Mouse (Mus musculus) cerebellum, postnatal 4 days (tissue): ENCODE data around the gene Gm49320.

Experiments used
- DNase-seq, 2 experiments: peaks; one replicate each; pipeline ENCODE4 v3.0.0; 2022; ENCODE audit warnings: low spot score in 2 of 2, mixed read lengths in 1 of 2

Gm49320 gene

DNA sequence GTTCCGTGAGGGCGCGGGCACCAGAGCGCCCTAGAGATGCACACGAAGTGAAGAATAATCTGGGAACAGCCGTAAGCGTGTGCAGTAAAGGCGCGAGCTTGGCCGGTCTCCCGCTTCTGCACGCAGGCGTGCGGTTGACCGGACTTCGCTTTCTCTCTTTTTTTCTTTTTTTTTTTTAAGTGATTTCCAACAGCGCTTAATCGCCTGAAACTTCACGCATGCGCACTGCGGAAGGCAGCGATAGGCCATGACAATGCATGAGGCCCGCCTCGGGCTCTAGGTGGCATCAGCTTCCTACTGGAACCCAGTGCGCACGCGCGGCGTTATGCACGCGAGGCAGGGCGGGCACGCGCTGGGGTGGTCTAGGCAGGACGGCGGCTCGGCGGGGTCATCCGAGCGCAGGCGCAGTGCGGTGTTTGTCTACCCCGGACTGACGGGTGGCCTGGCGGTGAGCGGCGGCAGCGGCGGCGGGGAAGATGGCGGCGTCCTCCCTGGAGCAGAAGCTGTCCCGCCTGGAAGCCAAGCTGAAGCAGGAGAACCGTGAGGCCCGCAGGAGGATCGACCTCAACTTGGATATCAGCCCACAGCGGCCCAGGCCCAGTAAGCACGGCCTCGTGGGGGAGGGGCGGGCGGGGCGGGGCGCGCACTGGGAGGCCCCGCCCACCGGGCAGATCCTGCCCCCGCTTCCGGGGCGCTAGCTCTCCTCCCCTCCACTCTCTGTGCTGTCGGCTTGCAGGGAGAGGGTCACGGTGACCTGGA is at the start of gene Gm49320, which contains the start of gene Map2k7:
Gene Gm49320, plus strand, starts transcription at position 432 of the 759 bp plus-strand sequence.
Gene Map2k7, plus strand, starts transcription at position 307 of the 759 bp plus-strand sequence.
- DNase-seq, result peak; percentile 100

DNA sequence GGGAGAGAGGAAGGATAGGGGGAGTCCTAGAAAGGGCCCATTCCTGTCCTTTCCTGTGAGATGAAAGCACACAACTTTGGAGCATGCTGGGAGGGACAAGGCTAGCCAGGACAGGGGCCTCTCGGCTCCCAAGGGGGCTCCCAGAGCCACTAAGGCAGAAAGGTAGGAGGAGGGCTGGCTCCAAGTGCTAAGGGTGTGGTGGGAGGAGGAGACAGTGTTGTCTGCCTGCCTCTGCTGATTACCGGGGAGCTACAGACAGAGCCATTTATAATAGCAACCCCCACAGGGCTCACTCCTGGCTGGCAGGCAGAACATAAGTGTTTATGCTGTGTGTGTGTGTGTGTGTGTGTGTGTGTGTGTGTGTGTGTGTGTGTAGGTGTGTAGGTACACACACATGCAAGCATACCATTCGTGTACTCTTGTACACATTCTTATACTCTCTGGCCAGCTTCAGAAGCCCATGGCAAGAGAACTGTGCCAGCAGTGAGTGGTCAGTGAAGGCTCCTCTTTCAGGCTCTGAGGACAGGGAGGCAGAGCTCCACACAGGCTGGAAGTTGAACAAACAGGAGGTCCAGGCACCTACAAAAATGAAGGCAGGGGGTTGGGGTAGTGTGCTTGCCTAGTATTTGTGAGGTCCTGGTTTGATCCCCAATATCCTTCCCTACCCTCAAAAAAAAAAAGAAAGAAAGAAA is 49.5 kb upstream of the Gm49320 start:
- no peak for DNase-seq

DNA sequence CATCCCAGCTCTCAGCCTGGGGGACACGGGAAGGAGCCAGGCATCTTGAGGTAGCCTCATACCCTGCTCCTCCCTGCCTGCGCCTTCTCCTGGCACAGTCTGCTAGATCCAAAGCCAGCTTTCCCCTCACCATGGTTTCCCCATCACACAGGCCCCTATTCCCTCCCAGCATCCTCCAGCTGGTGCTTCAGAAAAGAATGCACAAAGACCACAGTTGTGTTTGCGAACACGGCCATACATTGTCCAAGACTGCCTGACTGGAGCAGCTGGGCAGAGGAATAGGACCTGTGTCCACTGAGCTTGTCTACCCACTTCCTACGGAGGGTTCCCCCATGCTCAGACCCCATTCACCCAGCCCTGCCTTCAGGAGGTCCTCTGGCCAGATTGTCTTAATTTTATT is 46.4 kb upstream of the Gm49320 start:
- no peak for DNase-seq

DNA sequence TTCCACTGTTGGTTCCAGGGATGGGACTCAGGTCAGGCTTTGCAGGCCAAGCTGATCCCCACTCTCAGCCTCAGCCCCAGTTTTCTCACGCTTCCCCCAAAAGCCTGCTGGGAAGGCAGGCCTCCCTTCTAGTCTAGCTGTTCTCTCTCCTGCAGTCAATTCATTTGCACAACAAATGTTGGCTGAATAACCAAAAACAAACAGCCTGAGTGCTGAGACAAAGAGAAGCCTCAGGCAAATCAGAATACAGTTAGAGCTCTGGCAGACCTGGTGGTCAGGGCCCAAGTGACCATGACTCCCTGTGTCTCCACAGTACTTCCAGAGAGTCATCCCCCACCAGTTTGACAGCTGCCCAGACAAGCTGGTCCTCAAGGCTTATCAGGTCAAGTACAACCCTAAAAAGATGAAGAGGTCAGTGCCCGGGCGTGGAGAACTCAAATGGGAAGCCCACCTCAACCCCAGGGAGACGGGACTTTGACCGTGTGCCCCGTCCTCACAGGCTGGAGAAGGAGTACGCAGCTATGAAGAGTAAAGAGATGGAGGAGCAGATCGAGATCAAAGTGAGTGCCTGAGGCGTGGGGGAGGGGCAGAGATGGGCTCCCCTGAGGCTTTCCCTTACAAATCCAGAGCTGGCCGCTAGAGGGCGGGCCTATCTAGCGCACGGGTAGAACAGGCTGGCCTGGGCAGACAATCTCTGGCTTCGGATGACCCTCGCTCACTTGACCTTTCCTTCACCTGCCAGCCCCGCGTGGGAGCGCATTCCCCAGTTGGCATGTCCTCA is 45.7 kb upstream of the Gm49320 start:
- peak; percentile 88 to 92 for DNase-seq

DNA sequence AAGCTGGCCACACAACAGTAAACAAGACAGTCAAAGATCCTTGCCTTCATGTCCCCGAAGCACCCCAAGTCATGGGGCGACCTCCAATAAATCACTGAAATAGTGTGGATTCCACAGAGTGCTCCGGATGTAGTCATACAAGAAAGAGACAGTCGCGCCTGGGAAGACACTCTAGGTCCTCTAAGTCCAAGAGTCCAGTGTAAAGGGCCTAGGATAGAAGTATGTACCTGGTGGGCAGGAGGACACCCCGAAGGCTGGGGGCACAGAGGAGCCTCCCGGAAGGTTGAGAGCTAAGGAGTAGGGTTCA is 45.1 kb upstream of the Gm49320 start:
- no peak for DNase-seq

DNA sequence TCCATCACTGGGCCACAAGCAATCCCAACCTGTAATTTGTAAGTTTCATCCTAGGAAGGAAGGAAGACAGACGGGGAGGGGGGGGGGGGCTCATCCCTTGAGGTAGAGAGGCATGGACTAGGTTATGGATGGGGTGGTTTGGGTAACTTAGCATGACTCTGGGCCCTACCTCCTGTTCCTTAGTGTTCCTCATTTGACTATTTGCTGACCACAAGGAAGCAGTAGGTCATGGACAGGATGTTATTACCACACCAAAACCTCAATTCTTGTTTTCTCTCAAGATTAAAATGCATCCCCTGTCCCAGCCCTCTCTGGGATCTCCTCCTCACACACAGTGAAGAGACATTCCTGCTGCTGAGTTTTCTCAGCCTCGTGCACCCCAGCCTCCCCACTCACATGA is 37.3 kb upstream of the Gm49320 start:
- DNase-seq, result no peak

DNA sequence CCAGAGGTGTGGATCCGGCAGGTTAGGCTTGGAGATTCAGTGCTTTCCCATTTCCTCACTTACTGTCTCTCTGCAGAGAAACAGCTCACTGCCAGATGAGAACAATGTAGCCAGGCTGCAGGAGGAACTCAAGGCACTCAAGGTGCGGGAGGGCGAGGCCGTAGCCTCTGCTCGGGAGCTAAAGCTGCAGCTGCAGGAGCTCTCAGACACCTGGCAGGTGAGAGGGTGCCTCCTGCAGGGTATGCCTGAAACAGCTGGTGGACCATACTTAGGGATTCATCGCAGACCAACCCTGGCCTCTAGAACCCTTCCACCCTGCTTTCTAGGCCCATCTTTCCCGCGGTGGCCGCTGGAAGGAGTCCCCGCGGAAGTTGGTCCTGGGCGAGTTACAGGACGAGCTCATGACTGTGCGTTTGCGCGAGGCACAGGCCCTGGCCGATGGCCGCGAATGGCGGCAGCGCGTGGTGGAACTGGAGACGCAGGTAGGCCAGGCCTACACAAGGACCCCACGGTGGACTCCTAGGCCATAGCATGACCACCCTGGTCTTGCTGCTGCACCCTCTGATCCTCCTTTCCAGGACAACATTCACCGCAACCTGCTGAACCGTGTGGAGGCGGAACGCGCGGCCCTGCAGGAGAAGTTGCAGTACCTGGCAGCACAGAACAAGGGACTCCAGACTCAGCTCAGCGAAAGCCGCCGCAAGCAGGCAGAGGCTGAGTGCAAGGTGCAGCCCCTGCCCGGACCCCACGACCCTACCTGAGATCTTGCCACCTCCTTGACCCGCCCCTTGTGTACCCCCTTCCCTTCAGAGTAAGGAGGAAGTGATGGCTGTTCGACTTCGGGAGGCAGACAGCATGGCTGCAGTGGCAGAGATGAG is 33.2 kb upstream of the Gm49320 start:
- no peak for DNase-seq

DNA sequence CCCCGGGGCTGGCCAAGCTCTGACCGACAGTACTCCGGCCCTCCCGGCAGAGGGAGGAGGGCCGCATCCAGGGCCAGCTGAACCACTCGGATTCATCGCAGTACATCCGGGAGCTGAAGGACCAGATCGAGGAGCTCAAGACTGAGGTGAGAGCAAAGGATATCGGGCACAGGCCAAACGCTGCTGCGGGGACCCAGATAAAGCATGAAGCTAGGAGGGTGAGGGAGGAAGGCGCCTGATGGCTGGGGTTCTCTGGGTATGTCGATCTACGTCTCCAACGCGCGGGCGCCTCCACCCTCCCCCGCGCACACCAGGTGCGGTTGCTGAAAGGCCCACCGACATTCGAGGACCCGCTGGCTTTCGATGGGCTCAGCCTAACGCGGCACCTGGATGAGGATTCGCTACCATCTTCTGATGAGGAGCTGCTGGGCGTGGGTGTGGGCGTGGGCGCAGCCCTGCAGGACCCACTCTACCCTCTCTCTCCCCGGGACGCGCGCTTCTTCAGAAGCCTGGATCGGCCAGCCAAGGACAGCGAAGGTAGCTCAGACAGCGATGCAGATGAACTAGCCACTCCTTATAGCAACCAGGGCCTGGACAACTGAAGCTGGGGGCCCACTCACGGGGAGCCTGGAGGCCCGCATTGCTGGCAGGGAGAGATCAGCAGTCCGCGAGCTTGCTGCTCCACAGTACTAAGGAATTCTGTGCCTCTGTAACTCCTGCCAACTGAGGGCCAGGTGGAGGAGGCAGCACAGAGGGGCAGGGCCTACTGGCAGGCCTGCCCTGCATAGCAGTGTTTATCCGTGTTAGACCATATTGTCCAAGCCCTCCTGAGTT is 32.3 kb upstream of the Gm49320 start:
- no peak for DNase-seq

DNA sequence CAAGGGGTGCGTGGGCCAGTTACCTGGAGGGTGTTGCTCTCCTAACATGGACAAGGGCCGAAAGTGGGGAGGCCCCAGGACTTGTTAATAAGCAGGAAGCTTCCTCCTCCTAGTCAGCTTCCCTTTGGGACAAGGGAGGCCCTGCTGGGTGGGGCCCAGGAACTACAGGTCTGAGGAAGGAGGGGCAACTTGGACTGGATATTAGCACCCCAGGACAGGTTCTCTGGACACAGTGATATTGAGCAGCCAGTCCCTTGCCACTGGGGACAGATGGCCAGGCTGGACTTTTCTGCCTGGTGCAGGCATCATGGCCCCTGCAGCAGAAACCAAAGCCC is 31.7 kb upstream of the Gm49320 start:
- no peak for DNase-seq

DNA sequence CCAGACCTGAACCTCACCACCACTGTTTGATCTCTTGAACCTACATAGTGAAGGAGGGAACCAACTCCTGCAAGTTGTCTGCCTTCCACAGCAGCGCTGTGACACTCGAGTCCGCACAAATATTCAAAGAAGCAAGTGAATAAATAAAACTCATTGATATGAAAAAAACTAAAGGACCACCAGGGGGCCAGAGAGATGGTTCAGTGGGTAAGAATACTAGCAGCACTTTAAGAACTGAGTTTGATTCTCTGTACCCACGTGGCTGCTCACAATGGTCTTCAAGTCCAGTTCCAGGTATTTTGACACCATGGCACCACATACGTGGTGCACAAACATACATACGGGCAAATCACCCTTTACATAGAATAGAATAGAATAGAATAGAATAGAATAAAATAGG is 27.6 kb upstream of the Gm49320 start:
- no peak for DNase-seq

DNA sequence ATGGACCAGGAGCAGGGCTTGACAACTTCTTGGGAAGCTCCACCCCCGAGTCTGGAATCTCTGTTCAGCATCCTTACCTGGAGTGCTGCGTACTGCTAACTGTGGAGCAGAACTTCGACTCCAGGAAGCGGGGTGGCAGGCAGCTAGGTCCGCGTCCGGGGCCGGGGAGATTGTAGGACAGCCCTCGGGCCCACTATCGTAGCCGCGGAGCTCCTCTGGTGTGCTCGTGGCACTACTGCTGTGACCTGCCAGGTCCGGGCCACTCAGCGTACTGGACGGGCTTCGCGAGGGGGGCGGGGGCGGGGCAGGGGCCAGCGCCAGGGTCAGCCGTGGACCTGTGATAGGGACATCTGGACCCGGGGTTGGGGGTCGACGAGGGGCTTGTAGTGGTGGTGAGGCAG is 25.9 kb upstream of the Gm49320 start:
- DNase-seq, result peak in 1 of 2 experiments; percentile 18

DNA sequence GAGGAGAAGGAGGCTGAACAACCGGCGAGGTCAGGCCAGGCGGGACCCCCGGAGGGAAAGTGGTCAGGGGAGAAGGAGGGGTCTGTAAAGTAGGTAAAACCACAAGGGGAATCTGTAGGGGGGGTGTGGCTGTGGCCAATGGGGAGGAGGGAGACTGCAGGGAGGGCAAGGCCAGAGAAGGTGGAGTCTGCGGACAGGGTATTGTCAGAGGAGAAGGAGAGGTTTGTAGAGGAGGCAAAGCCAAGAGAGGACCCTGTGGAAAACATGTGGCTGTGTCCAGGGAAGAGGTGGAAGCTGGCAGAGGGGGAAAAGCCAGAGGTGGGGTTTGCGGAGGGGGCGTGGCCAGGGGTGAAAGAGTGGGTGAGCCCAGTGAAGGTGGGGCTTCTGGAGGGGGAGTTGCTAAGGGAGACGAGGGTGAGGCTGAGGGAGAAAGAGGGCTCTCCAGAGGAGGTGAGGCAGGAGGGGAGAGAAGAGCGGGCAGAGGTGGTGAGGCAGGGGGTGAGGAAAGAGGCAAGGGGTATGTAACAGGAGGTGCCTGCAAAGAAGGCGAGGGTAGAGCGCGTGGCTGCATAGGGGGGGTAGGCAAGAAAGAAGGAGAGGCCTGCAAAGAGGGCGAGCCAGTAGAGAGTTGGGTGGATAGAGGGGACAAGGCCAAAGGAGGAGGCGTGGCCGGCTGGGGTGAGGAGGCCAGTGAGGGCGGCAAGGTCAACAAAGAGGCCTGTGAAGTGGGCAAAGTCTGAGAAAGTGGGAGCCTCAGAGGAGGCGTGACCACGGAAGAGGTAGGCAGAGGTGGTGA is 25.3 kb upstream of the Gm49320 start:
- DNase-seq, result peak in 1 of 2 experiments; percentile 43

DNA sequence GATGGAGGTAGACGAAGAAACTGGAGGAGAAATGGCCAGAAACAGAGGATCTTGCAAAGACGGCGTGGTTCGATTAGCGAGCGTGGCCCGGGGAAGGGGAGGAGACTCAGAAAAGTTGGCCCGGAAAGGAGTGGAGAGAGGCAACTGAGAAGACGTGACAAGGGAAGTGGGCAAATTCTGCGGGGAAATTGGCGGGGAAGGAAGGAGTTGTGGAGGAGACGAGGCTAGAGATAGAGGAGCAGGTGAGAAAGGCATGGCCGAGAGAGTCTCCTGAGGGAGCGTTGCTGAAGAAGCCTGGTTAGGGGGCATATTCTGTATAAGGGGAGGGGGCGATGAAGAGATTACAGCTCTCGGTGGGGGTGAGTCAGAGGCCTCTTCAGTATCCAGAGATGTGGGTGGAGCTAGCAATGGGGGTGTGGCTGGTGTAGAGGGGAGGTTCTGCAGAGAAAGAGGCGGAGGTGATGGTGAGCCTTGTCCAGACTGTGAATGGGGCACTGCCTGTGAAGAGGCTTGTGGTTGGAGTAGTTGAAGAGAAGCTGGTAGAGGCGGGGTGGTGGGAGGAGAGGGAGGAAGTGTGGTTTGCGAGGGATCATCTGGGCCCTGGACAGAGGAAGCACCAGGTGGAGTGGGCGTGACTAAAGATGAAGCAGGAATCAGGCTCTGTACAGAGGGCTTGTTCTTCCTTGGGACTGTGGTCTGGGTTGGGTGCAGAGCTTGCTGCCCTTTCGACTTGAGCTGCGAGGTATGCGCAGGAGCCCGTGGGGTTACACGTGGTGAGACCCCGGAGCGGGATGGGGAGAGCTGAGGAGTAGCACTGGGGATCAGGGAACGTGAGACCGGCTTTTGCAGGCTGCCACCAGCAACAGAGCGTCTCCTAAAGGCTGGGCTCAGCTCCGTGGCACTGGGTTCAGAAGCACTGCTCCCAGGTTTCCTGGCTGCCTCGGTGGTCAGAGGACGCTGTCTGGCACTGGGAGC is 24.4 kb upstream of the Gm49320 start:
- no peak for DNase-seq

DNA sequence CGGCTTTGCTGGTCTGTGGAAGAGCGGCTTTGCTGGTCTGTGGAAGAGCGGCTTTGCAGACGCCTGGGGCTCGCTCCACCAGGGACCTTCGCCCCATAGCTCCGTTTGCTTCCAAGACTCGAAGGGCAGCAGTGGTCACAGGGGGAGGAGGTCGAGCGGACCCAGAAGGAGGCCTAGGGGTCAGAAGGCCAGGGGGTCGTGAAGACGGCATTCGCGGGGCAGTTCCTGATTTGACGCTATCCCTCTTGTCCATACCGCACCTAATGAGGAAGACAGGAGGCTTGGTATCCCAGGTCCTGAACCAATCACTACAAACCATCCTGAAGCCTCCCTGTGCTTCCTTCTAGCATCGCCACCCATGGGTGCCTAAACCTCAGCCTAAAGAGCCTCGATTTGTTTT is 22.4 kb upstream of the Gm49320 start:
- no peak for DNase-seq

DNA sequence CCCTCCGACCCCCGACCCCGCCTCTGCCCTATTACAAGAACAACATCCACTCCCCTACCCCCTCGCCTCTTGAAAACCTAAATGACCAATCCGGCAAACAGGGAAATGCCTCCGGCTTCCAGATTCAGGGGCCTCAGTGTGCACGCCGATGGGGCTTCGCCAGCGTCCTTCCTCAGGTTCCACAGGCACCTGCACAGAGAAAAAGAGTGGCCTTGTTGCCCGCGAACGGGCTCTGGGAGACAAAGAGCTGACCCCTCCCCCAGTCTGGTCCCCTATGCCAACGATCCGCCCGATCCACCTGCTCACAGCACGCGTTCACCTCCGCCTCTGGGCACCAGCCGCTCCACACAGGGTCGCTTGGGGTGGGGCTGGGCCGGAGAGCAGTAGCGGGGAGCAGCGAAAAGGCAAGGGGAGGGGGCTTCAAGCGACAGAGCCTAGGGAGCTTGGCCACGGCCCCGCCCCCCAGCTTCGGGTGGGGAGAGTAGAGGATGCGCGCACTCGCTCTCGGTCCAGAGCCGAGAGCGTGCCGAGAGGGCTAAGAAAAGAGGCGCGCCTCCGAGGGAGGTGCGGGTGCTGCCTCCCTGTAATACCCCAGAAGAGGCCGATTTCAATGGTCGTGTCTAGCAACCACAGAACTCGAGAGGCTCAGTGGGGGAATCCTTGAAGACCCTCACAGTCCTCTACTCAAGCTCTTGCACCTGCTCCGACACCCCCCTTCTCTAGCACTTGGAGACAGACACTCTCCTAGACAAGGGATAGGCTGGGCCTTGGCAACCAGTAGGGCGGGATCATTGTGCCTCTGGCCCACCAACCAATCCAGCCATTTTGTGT is 21.7 kb upstream of the Gm49320 start, which contains the start of gene Prr36:
Gene Prr36, minus strand, starts transcription at position 669 of the 831 bp plus-strand sequence.
- peak; percentile 52 to 79 for DNase-seq

DNA sequence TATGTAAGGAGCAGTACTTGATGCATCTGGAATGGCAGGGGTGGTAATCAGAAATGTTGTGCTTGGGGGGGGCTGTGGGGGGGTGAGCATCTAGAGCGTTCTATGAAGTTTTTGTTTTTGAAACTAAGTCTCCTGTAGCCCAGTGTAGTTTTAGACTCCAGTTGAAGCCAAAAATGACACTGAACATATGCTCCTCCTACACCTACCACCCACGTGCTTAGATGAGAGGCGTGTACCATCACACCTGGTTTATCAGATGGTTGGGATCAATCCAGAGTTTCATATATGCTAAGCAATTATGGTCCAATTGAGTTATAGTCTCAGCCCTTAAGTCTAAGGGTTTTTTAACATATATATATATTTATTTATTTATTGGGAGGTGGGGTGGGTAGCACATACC is 19.0 kb upstream of the Gm49320 start:
- DNase-seq, result no peak

DNA sequence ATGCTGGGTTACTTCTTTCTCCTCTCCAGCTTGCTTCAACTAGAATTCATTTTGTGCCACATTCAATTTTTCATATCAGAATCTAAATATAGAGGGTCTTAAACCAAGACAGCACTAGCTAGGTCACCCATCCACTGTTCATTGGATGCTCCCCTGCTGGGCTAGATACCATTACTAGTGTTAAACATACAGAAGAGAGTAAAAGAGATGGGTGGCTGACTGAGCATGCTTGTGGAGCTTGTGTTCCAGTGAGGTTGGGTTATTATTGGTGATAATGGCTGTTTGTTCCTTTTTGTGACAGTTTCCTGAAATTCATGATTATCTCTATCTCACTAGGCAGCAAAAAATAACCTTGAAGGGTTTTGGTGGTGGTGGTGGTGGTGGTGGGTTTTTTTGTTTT is 16.6 kb upstream of the Gm49320 start:
- DNase-seq, result no peak

DNA sequence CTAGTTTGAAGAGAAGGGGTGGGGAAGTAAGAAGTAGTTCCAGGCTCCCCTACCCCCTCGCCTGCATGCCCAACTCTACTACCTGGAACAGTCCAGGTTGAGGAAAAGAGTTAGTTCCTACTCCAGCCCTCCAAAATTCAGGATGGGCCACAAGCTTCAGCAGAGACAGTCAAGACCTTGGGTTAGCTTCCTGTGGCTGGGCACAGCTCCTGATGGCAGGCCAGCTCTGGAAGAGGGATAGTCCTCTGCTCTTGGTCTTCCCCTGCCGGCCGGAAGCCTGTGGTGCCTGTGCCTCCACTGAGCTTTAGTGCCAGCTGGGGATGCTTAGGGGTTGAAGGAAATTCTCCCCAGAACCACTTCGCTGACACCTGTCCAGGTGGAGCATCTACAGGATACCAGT is 12.3 kb upstream of the Gm49320 start:
- no peak for DNase-seq
